Mouse (Mus musculus) stomach, embryonic 16.5 days (tissue): ENCODE results near the gene Foxn3. TPM values are rescaled to one million over a fixed set of nuclear protein-coding genes. Genes with fewer than 3 reads are reported as not detected.
A peak's percentile ranks its signal among the peaks of the same experiment; 100 is the strongest.

Experiments
- ATAC-seq: fragments of 200-750 bp; cut with Nextera tagmentation; 2 replicates; pipeline ENCODE4 v1.8.0; 2017; ENCODE audit warnings: moderate number of reproducible peaks, moderate TSS enrichment; ENCODE audit not compliant: insufficient read depth, low FRiP score
- H3K27ac ChIP-seq: fragments of 300-500 bp; sonication (generic); 2 replicates; pipeline ENCODE4 v1.5.1; 2014; ENCODE audit warnings: low read length
- H3K27me3 ChIP-seq: fragments of 300-500 bp; sonication (generic); 2 replicates; pipeline ENCODE4 v1.6.1; 2014; ENCODE audit warnings: low read length, control low read depth, mixed read lengths; ENCODE audit not compliant: control insufficient read depth, insufficient read depth
- H3K36me3 ChIP-seq: fragments of 300-500 bp; sonication (generic); 2 replicates; pipeline ENCODE4 v1.6.1; 2014; ENCODE audit warnings: low read length; ENCODE audit not compliant: control insufficient read depth, insufficient read depth
- H3K4me1 ChIP-seq: fragments of 300-500 bp; sonication (generic); 2 replicates; pipeline ENCODE4 v1.6.1; 2014; ENCODE audit warnings: low read length, control low read depth, mixed read lengths; ENCODE audit not compliant: control insufficient read depth, insufficient read depth
- H3K4me2 ChIP-seq: fragments of 300-500 bp; sonication (generic); 2 replicates; pipeline ENCODE4 v1.6.1; 2014; ENCODE audit warnings: low read depth, low read length, mixed read lengths
- H3K4me3 ChIP-seq: fragments of 300-500 bp; sonication (generic); replicated peaks from 2 replicates; pipeline ENCODE4 v1.5.1; 2014; ENCODE audit warnings: mild to moderate bottlenecking, low read length
- H3K9ac ChIP-seq: fragments of 300-500 bp; sonication (generic); 2 replicates; pipeline ENCODE4 v1.6.1; 2014; ENCODE audit warnings: low read length
- H3K9me3 ChIP-seq: fragments of 300-500 bp; sonication (generic); replicated peaks from 2 replicates; pipeline ENCODE4 v1.6.1; 2016; ENCODE audit warnings: low read length, control low read depth; ENCODE audit not compliant: control insufficient read depth
- WGBS: fragments of 180-500 bp; shearing (Covaris S2); extraction: QIAGEN DNeasy Blood & Tissue Kit; methylation state at CpG from one replicate; pipeline ENCODE4 v1.1.7; 2014; 5-methylcytosine and 5-hydroxymethylcytosine counted together
- polyA plus RNA-seq: library from polyadenylated mRNA; unstranded; fragments of >200 nt; fragmentation: Nextera tagmentation; extraction: Ambion mirVana; gene quantifications from 2 replicates; pipeline ENCODE4 v1.2.1, GENCODE M21; 2015

Foxn3 gene
- polyA plus RNA-seq, 1 experiment from 2014 or later = 58.3 TPM

DNA sequence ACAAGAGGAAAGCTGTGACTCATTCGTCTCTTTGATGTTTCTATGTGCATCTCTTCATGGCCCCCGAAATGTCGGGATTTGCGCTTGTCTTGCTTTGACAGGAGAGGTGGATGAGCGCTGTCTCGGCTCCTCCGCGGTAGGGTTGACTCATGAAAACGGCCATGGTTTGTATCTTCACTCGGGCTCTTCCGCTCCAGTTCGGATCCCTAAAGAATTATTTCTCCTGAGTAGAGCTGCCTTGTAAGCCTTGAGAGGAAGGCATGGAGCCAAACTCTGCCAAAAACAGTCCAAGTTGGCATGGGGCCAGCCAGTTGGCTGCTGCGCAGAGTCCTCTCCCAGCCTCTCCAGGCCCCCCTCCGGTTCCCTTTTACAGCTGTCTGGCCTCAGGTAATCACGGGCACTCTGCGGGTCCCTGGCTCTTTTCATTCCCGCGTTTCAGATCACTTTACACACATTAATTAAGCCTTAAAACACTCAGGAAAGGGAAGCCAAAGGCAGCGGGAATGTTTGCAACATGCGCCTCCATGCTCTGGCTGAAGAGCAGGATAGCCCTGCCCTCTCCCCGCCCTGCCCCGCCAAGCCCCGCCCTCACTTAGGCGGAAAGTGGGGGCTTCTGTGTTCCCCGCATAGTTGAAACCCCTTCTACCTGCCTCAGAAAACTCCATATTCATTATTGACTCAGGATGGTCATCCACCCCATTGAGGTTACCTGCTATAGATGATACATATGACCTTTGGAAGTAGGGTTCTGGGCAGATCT is 7.0 kb upstream of the Foxn3 start:
- no peaks in the 10 kb centered on the region; the same call in 1 of the 2 replicates for H3K27me3 ChIP-seq
- 61% methylated on average over 25 of the region's 25 CpGs for WGBS
- H3K36me3 ChIP-seq = no peaks in the 10 kb centered on the region
- H3K4me1 ChIP-seq = 0 out of 2 replicates have a peak, but pooled peaks cover 5% of the 10 kb centered on the region
- peak; percentile 73; the same call in 1 of the 2 replicates for ATAC-seq
- H3K4me2 ChIP-seq = peak overlapping the region; percentile 30; the same call in 1 of the 2 replicates
- H3K9me3 ChIP-seq = no peaks in the 10 kb centered on the region
- H3K27ac ChIP-seq = no peak overlapping the region
- H3K9ac ChIP-seq = no peak overlapping the region
- H3K4me3 ChIP-seq = no peak overlapping the region

DNA sequence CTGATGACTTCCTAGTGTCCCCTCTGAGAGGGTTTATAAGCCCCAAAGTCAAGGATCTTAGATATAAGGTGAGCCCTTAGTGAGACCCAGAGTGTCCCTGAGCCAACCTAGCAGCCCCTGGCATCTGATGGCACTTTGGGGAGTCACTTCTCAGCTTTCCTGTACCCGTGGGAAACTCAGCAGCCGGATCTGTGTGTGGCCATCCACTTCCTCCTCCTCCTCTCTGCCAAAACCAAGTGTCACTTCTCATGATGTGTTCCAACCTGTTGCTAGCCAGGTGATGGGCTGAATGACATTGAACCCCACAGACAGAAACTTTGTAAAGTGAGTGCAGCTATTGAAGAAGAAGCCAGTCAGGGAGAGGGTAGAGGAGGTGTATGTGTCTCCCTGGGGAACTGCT is 2.2 kb upstream of the Foxn3 start:
- Histone ChIP-seq H3K4me2 (no peak overlapping the region), H3K27ac (no peak overlapping the region), H3K9ac (no peak overlapping the region), H3K9me3 (no peaks in the 10 kb centered on the region), H3K4me1 (peaks cover 22% of the 10 kb centered on the region), H3K36me3 (no peaks in the 10 kb centered on the region), H3K27me3 (no peaks in the 10 kb centered on the region), H3K4me3 (no peak overlapping the region)
- WGBS = 53% methylated on average over 2 of the region's 2 CpGs
- no peak for ATAC-seq

- Histone ChIP-seq H3K9me3 (no peaks in the 10 kb centered on the region), H3K36me3 (no peaks in the 10 kb centered on the region), H3K4me2 (peak overlapping the region; percentile 84), H3K9ac (no peak overlapping the region), H3K27ac (no peak overlapping the region), H3K27me3 (no peaks in the 10 kb centered on the region), H3K4me1 (peaks cover 20% of the 10 kb centered on the region), H3K4me3 (peak overlapping the region; percentile 74; the same call in 1 of the 2 replicates)
- 35% methylated on average over 9 of the region's 9 CpGs for WGBS
- ATAC-seq = no peak
These were observed 1.0 kb upstream of the Foxn3 start for GRCm38 (mm10) chr12:99564301-99564910.

- WGBS = 0% methylated on average over 10 of the region's 10 CpGs
- no peak for ATAC-seq
- peak overlapping the region; percentile 84 for H3K4me2 ChIP-seq
These were observed 554 bp downstream of the Foxn3 start for GRCm38 (mm10) chr12:99562867-99563189.

GRCm38 (mm10) chr12:99562073-99562866 is 1.1 kb downstream of the Foxn3 start:
- H3K9ac ChIP-seq = peak overlapping the region; percentile 73
- H3K4me2 ChIP-seq = peak overlapping the region; percentile 84
- peak overlapping the region; percentile 87 for H3K27ac ChIP-seq
- no peaks in the 10 kb centered on the region for H3K36me3 ChIP-seq
- H3K9me3 ChIP-seq = no peaks in the 10 kb centered on the region
- H3K4me3 ChIP-seq = peak overlapping the region; percentile 74
- under 1% methylated on average over 24 of the region's 24 CpGs for WGBS
- peaks cover 20% of the 10 kb centered on the region for H3K4me1 ChIP-seq
- no peaks in the 10 kb centered on the region for H3K27me3 ChIP-seq
- ATAC-seq = peak; percentile 54

More at GRCm38 (mm10) chr12:99562867-99563189, 554 bp downstream of the Foxn3 start:
- H3K9me3 ChIP-seq = no peaks in the 10 kb centered on the region
- peak overlapping the region; percentile 73 for H3K9ac ChIP-seq
- H3K4me3 ChIP-seq = peak overlapping the region; percentile 74
- peaks cover 20% of the 10 kb centered on the region for H3K4me1 ChIP-seq
- H3K27ac ChIP-seq = peak overlapping the region; percentile 72; the same call in 1 of the 2 replicates
- no peaks in the 10 kb centered on the region for H3K27me3 ChIP-seq
- H3K36me3 ChIP-seq = no peaks in the 10 kb centered on the region

DNA sequence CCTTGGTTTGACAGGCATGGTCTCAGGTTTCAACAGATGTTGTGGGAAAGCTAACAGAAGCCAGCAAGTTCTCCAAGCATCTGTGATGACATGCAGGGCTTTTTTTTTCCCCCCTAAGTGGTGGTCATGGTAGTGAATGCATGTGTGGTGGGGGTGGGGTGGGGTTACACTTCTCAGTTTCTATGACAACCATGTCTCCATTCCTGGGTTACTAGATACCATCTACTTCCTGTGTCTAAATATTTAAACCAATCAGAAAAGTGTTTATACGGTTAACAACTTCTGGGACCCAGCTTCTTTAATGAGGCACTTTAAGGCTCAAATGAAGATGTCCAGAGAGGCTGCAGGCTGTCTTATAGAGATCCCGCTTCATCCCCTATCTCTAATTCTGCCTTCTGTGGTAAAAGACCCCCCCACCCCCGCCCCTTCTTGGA is 2.0 kb downstream of the Foxn3 start:
- H3K4me2 ChIP-seq = peak overlapping the region; percentile 84
- H3K27ac ChIP-seq = peak overlapping the region; percentile 87
- H3K27me3 ChIP-seq = no peaks in the 10 kb centered on the region
- no peaks in the 10 kb centered on the region for H3K36me3 ChIP-seq
- H3K4me3 ChIP-seq = peak overlapping the region; percentile 74
- no peak for ATAC-seq
- H3K4me1 ChIP-seq = peaks cover 20% of the 10 kb centered on the region
- H3K9me3 ChIP-seq = no peaks in the 10 kb centered on the region
- 22% methylated on average over 3 of the region's 3 CpGs for WGBS
- peak overlapping the region; percentile 37; the same call in 1 of the 2 replicates for H3K9ac ChIP-seq

GRCm38 (mm10) chr12:99560701-99561332 is 2.6 kb downstream of the Foxn3 start:
- Histone ChIP-seq H3K36me3 (no peaks in the 10 kb centered on the region), H3K4me2 (peak overlapping the region; percentile 84), H3K9me3 (no peaks in the 10 kb centered on the region), H3K4me1 (peaks cover 20% of the 10 kb centered on the region), H3K9ac (peak overlapping the region; percentile 35), H3K4me3 (peak overlapping the region; percentile 27), H3K27ac (peak overlapping the region; percentile 87), H3K27me3 (no peaks in the 10 kb centered on the region)
- WGBS = 27% methylated on average over 11 of the region's 11 CpGs
- ATAC-seq = no peak

DNA sequence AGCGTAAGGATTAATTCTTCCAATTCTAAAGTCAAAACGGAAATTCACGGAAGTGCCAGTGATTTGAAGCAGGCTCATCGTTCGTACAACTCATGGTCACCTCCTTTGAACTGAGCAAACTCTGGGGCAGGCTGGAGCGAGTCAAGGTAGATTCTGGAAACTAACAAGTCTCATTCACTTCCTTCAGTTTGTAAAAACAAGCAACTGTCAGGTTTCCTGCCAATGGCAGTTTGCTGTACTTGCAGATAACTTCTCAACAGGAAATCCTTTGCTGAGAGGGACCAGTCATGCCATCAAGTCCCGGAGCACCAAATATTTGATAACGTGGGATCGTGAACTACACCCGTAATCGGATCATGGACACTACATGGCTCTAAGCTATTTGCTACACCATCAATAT is 3.9 kb downstream of the Foxn3 start:
- H3K27me3 ChIP-seq = no peaks in the 10 kb centered on the region
- WGBS = 66% methylated on average over 11 of the region's 11 CpGs
- no peak overlapping the region for H3K4me3 ChIP-seq
- H3K27ac ChIP-seq = no peak overlapping the region
- no peak overlapping the region for H3K9ac ChIP-seq
- H3K36me3 ChIP-seq = no peaks in the 10 kb centered on the region
- H3K4me2 ChIP-seq = no peak overlapping the region
- no peaks in the 10 kb centered on the region for H3K9me3 ChIP-seq
- ATAC-seq = no peak
- H3K4me1 ChIP-seq = peaks cover 16% of the 10 kb centered on the region
